Mouse (Mus musculus) adipocyte (in vitro differentiated cells): ENCODE results near the gene Vcp.

Source experiments
- DNase-seq: peaks from one replicate; pipeline ENCODE4 v3.0.0-alpha.2; 2016; ENCODE audit warnings: low spot score

Gene Vcp

DNA sequence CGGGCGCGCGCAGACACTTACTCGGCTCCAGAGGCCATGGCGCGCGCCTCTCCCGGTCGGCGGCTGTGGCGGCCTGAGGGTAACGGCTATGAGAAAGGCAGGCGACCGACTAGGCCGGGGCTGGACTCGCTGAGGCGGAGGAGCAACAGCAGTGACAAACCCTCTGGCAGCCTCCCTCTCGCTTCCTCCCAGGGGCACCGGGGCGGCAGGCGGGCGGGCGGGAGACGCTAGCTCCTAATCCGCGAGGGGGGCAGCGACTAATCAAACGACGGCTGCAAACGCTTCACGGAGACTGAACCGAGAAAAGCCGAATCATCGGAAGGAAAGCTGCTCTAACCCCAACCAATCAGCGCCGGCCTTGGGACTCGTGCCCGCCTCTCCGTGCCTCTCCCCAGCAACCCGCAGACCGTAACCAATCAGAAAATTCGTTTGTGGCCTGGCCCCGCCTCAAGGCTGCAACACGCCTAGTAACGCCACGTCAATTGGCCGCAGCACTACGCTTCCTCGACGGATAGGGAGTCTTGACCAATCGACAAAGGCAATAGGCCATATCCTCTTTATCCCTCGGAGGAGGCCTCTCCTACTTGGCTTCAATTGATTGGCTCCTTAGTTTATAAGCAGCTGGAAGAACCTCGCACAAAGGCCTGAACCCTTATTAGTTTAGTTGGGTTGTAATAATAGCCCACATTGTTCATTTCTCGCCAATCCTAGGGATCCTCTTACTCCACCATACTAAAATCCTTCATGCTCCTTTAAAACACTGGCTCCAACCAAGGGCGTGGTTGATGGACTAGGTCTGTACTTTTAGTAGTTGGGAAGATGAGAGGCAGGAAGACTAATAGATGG is at the start of gene Vcp:
Vcp (minus strand) TSS at position 367 of the 846 bp plus-strand sequence.
- peak; percentile 99 for DNase-seq

DNA sequence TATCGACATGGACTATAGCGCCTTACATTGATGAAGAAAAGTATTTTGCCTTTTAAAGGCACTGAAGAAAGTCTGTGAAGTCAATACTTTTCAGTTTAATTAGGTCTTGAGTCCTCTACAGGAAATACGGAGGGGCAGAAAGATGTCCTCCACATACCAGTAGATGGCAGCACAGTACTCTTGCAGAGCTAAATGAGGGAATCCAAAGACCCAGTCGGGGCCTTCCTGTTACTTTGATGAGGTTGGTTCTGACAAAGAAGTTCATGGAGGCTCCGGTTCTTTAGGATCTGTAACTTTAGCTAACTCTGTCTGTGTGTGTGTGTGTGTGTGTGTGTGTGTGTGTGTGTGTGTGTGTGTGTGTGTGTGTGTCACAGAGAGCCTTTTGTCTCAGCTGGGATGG is 46.9 kb upstream of the Vcp start:
- DNase-seq: peak; percentile 90

DNA sequence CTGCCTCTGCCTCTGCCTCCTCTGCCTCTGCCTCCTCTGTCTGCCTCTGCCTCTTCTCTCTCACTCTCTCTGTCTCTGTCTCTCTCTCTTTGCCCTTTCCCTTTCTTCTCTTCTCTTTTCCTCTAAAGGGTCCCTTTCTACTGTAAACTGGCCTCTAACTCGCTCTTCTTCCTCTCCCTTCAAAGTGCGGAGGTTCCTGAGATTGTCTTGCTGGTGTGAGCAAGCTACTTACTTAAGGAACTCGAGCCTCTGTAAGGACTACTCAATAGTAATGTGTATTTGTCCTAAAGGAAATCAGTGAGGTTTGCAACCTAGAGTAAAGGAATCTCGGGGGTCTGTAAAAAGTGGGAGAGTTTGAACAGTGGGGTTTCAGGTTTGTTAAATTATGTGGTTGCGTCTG is 46.3 kb upstream of the Vcp start:
- DNase-seq: peak; percentile 52

DNA sequence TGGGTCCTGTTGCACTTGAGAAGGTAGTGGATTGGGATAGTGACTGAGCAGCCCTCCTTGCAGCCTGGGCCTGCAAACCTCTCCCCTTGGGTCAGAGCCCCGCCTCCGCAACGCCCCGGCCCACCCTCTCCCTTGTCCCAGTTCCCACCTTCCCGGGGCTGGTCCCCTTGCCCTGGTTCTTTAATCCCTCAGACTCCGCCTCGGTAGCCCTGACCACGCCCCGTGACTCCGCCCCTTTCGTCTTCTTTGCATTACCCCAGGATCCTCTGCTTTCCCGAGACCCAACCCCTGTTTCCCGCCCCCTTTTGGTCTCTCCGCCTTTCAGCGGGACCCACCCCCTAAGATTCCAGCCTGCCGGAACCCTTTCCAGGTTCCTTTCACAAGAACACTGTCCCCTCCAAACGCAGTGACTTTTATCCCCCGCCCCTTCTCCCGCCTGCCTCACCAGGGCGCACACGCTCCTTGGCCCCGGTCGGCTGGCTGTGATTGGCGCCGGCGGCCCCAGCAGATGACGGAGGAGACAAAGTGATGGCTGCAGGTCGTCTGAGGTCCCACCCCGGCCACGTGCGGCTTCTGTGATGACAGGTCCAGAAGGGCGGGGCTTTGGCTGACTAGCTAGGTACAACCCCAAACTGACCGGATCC is 45.5 kb upstream of the Vcp start, which contains the start of gene Fam214b:
Fam214b (minus strand) TSS at position 562 of the 644 bp plus-strand sequence.
- DNase-seq: peak; percentile 97

DNA sequence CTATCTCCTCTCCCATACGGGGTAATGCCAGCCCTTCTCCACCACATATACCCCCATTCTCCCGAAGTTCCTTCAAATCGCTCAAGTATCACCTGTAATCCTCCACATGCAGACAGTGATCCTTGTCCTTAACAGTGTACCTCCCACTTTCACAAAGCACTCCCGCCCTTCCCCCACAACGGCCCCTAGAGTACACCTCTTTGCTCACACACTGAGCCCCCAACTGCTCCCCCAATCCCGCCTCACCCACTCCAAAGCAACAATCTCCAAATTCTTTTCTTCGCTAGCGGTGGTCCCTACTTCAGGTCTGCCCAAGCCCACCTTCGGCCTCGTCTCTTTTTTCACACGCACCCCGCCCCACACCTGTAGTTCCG is 45.0 kb upstream of the Vcp start:
- DNase-seq: no peak

DNA sequence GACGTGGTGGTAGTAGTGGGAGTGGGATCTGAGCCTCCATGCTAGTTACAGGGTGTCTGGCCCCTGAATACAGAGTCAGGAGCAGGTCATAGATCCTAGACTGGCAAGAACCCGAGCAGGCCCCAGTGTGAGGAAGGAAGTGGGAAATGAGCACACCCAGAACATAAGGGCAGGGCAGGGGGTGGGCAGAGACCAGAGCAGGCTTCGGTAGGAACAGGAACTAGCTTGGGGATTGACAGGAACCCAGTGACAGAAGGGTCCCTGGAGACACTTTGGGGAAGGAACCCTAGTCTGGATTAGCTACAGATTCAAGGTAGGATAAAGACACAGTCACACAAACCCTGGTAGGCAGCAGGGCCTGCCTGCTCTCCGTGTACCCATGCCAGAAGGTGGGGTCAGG is 44.4 kb upstream of the Vcp start:
- DNase-seq: peak; percentile 48

DNA sequence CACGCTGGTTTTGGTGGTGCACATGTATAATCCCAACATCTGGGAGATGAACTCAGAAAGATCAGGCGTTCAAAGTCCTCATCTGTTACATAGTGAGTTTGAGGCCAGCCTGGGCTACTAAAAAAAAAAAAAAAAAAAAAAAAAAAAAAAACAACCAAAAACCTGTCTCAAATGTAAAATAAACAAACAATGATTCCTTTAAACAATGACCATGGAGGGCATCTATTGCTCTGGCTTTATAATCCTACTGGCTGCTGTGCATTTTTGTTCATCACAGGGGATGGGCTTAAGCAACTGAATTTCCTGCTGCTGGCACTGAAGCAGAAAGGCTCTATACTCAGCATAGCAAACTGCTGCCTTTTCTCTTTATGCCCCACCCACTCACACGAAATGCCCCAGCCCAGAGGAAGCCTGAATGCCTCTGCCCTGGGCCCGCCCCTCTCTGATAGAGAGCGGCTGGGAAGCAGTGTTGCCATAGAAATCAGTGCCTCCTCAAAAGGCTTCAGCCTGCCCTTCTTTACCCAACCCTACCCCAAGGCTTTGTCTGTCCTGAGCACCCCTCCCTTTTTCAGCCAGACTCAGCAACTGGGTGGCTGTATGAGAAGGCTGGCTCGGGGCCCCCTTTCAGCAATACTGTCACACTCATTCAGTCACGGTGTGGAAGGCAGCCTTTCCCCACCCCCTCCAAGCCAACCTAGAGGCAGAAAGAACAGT is 43.5 kb upstream of the Vcp start:
- DNase-seq: peak; percentile 78

DNA sequence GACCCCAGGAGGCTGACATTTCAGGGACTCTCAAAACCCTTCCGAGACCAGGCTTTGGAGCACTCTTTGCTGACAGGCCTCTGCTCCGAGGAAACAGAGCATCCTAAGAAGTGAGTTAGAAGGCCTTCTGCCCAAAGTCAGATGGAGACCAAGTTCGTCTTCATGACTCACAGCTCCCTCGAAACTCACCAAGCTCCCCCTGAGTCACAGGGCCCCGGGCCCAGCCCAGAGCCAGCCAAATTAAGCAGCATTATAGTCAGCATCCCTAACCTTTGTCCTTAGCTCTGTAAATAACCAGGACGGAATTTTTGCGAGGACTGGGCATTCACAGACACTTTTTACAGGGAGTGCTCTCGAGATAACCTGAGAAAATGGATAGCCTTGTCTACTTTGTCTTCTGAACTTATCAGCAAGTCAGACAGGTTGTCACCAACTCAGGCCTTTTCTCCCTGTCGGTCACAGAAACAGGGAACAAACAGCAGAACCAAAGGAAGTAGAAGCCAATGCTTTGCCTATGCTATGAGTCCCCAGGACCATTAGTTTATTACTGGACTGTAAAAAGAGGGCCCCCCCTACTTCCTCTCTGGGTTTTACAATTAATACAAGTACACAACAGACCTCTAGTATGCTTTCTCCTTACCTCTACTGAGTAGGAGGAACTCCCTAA is 40.7 kb upstream of the Vcp start:
- peak; percentile 38 for DNase-seq

DNA sequence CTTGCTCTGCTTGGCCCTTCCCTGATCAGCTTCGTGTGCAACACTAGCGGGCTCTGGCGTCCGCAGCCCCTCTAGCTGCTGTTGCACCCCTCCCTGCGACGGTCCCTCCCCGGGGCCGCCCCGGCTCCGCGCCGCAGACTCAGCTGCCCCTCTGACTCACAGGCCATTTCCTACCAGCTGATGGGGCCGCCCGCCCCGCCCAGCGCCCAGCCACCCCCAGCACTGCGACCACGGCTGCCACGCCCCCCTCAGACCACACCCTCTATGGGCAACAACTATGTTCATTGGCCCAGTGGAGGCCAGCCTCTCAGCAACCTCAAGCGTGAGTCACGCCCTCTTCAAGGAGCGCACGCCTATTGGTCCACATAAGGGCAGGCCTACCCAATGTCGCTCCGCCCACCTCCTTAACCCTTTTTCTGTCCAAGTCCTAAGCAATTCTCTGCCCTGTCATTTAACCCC is 39.8 kb upstream of the Vcp start:
- DNase-seq: peak; percentile 98

DNA sequence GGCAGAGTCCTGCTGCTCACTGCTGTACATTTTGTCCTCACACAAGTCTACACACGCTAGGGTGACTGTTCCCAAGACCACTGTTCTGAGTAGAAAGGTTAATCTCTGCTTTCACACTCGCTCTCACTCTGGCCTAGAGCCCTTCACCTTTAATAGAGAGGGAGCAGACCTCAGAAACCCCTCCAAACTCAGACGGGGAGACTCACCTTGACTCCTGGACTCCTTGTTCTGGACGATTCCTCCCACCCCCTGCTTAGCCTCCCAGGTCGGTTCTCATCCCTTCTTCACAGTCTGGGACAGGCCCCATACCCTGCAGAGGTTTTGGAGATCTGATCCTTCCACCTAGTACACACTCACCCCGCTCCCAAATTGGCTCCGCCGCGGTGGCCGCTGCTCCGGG is 39.3 kb upstream of the Vcp start:
- peak; percentile 34 for DNase-seq

DNA sequence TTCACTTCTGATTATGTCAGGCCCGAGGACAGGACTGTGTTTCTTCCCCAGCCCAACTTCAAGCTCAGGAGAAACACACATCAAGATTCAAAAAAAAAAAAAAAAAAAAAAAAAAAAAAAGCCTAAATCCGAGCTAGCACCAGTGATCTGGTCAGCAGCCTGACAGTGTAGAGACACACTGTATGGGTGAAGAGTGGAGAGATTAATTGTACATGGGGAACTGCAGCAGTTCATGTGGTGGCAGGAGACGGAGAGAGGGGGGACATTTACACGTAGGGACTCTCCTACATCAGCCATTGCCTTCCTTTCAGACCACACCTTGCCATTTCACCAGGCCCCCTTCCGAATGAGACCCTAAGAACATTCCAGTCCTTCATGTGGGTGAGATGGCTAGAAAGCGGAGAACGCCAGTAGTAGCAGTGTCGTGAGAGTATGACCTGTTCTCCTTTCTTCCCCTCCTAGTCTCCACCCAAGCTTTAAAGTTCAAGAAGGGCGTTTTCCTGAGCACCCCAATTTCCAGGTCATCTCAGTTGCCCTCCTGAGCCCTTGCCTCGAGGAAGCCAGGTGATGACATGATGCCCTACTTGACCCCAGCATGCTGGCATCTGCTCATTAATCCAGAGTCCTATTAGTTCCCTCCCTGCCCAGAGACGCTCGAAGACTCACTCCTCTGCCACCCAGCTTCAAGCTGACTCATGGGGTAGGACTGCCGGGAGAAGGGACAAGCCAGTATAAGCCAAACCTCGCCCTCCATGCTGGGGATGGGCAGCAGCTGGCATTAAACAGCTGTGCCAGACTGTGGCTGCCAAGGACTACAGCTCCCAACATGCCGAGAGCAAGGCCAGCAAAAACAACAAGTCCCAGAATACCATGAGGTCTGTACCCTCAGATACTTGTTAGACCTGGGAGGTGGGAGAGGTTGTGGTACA is 38.5 kb upstream of the Vcp start:
- peak; percentile 75 for DNase-seq

DNA sequence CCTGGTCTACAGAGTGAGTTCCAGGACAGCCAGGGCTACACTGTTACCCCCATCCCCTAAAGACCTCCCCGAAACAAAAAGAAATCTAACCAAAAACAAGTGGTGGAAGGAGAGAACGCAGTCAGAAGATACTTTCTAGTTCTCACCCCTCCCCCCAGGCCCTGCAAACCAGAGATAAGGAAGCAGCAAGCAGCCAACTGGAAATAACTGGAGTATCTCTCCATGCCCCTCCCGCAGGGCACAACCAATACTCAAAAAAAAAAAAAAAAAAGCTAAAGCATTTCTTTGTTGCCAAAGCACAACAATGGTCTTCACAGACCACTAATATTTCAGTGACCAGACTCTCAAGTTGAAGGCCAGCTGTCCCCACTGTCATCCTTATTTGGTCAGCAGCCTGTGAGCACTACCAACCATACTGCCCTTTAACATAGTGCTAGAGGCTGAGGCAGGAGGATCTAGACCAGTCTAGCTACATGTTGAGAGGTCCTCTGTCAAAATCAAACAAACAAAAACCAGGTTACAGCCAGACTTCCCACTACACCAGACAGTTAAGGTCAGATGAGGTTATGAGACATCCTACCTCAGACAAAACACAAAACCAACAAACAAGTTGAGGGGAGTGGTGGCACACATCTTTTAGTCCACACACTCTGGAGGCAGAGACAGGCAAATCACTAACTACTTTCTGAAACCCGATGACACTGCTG is 37.7 kb upstream of the Vcp start:
- DNase-seq: no peak

DNA sequence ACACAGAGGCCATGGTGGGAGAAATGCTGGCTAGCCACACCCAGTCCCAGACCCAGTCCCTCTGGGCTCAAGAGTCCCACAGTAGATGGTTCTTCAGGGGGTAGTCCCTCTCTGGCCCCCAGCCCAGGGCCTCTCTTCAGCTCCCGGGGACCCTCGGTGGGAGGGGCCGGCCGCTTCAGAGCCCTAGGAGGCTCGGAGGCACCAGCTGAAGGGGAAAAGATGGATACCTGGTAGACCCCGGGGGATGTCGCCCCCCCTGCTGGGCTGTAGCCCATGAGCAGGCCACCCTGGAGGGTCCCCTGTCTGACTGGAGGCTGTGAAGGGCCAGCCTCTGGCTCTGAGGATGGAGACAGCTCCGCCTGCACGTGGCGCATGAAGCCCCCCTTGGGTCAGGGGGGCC is 36.0 kb upstream of the Vcp start:
- DNase-seq: no peak

DNA sequence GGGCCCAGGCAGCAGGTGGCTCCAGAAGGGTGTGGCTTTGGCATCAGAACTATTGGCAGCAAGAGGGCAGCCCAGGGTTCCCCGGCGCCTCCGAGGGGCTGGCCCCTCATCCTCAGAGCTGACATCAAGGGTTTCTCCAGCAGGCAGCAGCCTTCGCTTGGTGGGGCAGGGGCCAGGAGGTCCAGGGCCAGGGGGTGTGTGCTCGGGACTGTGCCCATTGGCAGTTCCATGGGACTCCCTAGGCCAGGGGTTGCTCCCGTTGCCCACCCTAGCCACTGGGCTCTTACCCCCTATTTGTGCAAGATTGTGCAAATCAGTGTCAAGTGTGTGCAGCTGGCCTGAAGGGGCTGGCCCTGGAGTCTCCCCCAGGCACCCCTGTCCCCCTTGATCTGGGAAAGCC is 35.5 kb upstream of the Vcp start:
- DNase-seq: no peak

DNA sequence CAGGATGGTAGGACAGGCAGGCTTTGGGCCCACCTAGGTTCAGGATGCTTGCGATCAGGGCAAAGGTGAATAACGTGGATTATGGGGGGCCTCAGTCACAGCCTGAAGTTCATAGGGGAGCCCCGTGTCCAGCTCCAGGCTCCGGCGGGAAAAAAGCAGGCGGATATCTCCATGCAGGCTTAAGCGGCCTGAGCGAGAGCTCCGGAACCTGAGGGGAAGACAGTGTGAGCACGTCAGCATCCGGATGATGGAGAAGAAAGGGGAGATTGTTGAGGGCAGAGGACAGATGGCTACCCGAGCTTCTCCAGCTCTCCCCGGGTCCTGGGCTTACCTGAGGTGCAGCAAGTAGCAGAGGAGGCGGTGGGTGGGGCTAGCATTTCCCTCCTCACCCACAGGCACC is 33.2 kb upstream of the Vcp start:
- DNase-seq: no peak

DNA sequence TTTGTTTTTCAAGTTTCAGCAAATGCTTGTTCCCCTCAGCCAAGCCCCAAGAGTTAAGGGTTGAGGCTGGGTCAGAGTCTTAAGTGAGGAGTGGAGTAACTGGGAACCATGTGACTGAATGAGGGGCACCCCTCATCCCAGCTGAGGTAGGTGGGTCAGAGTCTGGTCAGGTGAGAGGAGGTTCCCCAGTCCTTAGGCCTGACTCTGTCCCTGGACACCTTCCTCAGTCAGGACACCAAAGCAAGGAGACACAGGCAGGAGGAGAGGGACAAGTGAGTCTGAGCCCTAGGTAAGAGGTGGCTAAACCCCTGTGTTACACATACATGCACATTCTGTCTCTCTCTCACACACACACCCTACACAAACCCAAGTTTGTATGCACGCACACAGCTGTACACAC is 32.2 kb upstream of the Vcp start:
- no peak for DNase-seq

DNA sequence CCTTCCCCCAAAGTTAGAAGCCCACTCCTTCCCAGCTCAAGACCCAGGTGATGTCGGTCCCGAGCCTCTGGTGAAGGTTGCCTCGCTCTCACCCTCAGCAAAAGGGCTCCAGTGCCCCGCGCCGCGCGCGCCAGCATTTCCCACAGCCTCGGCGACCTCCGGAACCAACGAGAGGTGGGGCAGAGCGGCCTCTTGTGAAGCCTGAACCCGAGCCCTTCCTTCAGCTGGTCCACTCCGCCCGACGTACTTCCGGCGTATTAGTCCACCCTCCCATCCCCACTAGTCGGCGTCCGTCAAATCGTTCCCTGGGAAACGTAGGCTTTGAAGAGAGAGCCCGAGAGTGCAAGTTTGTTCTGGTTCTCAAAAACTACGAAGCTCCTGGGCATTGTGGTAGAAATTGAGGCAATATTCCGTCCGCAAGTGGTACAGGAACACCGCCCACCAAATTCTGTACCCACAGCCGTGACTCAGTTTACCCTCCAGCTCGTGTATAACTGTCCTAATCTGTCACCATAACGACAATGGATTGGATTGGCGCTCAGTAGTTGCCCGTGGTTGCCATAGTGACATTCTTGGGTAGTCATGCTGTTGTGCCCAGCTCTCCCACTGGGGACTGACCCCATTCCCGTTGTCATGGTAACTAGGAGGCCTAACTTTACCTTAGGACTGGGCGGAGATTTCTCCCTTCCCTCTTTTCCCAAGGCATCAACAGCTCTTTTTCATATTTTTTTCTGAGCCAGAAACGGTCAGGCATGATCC is 31.1 kb upstream of the Vcp start, which contains the start of gene Stoml2:
Stoml2 (minus strand) TSS at position 474 of the 759 bp plus-strand sequence.
- DNase-seq: peak; percentile 95

DNA sequence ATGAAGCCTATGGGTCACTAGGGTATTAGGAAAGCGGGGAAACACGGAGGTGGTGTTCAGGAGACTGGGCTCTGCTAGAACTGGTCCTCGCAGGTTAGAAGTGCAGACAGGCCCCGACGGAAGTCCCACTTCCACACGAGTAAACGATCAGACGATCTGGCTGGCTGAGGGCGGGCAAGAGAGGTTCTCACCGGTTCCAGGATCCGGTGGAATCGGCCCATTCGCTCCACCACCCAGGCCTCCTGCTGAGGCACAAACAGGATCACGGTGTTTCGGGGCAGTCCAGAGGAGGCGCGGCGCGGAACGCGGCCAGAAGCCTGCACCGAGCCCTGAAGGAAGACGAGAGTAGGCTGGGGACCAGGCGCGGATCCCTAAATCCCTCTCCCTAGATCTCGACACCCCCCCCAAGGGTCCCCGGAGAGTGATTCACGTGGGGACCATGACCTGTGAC is 30.5 kb upstream of the Vcp start:
- peak; percentile 47 for DNase-seq

DNA sequence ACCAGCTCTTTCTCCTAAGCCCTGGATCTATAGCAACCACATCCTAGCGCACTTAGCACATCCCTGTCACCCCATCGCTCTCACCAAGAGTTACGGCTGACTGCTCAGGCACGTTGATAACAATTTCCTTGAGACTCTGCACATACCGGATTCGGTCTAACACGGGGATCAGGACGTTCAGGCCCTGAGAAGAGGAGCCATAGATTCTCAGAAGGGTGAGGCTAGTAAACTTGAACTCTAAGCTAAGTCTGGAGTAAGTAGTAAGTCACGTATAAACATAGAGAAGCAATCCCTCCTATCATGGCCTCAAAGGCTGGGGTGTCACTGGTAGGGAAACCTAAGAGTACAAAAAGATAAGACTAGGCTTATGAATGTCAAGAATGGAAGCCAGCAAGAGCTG is 30.0 kb upstream of the Vcp start:
- DNase-seq: no peak

DNA sequence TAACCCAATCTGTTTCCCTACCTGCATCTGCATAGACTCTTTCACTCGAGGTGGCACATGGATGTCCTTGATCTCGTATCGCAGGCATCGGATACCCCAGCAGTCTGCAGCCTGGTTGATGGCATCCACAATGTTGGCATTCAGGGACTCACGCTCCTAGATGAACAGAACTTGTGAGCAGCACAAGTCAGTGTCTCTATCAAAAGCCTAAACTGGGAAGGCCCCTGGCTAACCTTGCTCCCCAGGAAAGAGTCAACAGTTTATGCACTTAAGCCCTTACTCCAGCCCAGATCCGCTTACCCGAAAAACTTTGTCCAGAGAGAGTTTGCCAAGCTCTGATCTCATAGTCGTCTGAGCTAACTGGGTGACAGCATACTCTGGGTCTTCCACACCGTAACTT is 29.4 kb upstream of the Vcp start:
- DNase-seq: no peak
